Mouse (Mus musculus) NIH3T3 (cell line): Measurements from ENCODE around the gene Ppp2r5e.
"Not testable (repeated sequence)": the region's sequence is repeated elsewhere in the genome, so short reads cannot be mapped to it uniquely, and the experiment has no call there.

Source experiments
- DNase-seq: peaks from one replicate; pipeline ENCODE4 v3.0.0-alpha.2; 2012; ENCODE audit warnings: low read depth

The Ppp2r5e gene

GRCm38 (mm10) chr12:75486568-75487286 is 109.3 kb downstream of the Ppp2r5e start:
- peak; percentile 55 for DNase-seq

GRCm38 (mm10) chr12:75482781-75483180 is 113.3 kb downstream of the Ppp2r5e start:
- no peak for DNase-seq

GRCm38 (mm10) chr12:75482015-75482414 is 114.0 kb downstream of the Ppp2r5e start:
- no peak for DNase-seq

- DNase-seq = no peak
Observed at GRCm38 (mm10) chr12:75480031-75480430, 116.0 kb downstream of the Ppp2r5e start.

GRCm38 (mm10) chr12:75479375-75479898 is 116.6 kb downstream of the Ppp2r5e start:
- DNase-seq = no peak

- peak; percentile 46 for DNase-seq
Observed at GRCm38 (mm10) chr12:75478596-75478995, 117.4 kb downstream of the Ppp2r5e start.

GRCm38 (mm10) chr12:75478117-75478516 is 117.9 kb downstream of the Ppp2r5e start:
- DNase-seq = peak; percentile 80

- no peak for DNase-seq
Observed at GRCm38 (mm10) chr12:75473021-75473420, 123.0 kb downstream of the Ppp2r5e start.

- DNase-seq = no peak
Observed at GRCm38 (mm10) chr12:75472107-75472506, 123.9 kb downstream of the Ppp2r5e start.

- peak; percentile 24 for DNase-seq
Observed at GRCm38 (mm10) chr12:75467814-75468213, 128.2 kb downstream of the Ppp2r5e start.

GRCm38 (mm10) chr12:75467127-75467526 is 128.9 kb downstream of the Ppp2r5e start:
- DNase-seq = no peak

GRCm38 (mm10) chr12:75466206-75466605 is 129.8 kb downstream of the Ppp2r5e start:
- no peak for DNase-seq

- peak; percentile 84 for DNase-seq
Observed at GRCm38 (mm10) chr12:75464016-75464769, 131.9 kb downstream of the Ppp2r5e start.

- DNase-seq = no peak
Observed at GRCm38 (mm10) chr12:75460561-75460960, 135.5 kb downstream of the Ppp2r5e start.

GRCm38 (mm10) chr12:75459656-75460055 is 136.4 kb downstream of the Ppp2r5e start:
- DNase-seq = no peak

GRCm38 (mm10) chr12:75453441-75453840 is 142.6 kb downstream of the Ppp2r5e start:
- DNase-seq = peak; percentile 27

GRCm38 (mm10) chr12:75453027-75453426 is 143.0 kb downstream of the Ppp2r5e start:
- peak; percentile 69 for DNase-seq

GRCm38 (mm10) chr12:75450592-75450991 is 145.5 kb downstream of the Ppp2r5e start:
- DNase-seq = no peak

- DNase-seq = no peak
Observed at GRCm38 (mm10) chr12:75450011-75450410, 146.0 kb downstream of the Ppp2r5e start.

- DNase-seq = peak; percentile 45
Observed at GRCm38 (mm10) chr12:75449475-75449966, 146.5 kb downstream of the Ppp2r5e start.

- no peak for DNase-seq
Observed at GRCm38 (mm10) chr12:75448921-75449320, 147.1 kb downstream of the Ppp2r5e start.

GRCm38 (mm10) chr12:75446245-75446644 is 149.8 kb downstream of the Ppp2r5e start:
- DNase-seq = no peak

- DNase-seq = not testable (repeated sequence)
Observed at GRCm38 (mm10) chr12:75432400-75432799, 163.6 kb downstream of the Ppp2r5e start.
